Mouse (Mus musculus): ENCODE results near the gene Smarcb1.

DNA sequence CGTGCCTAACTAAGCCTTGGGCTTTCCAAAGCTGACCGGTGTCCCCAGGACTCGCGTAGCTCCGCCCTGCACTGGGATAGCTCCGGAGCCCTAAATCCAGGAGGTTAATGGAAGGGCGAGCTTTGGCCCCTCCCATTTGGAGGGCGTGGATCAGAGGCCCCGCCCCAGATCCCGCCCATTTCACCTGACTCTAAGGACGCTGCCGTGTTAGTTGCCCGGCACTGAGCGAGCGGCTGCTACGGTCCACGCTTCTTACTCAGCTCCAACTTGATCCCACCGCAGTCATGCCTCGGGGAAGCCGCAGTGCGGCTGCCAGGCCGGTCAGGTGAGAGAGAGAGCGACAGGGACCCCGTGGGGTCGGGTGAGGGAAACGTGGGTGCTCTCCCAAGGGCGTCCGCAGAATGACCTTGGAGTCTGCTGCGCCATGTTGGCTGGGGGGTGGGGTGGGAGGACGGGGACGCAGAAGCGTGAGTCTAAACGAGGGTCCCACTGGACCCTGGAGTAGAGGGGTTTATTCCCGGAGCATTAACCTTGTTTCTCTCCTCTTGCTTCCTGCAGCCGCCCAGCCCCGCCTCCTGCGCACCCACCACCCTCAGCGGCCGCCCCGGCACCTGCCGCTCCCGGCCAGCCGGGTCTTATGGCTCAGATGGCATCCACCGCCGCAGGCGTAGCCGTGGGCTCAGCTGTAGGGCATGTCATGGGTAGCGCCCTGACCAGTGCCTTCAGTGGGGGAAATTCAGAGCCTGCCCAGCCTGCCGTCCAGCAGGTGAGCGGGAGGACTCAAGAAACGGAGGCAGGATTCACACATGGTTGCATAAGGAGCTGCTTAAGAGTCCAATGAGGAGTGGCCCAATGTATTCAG is 14.5 kb upstream of the Smarcb1 start, which contains the start of gene Mmp11:
- TF ChIP-seq CTCF (IDR thresholded peaks at IDR 0.05; ENCODE audit: extremely low read depth, insufficient read depth, low read length), result no peak
- peak; percentile 98 for TF ChIP-seq POLR2A (IDR thresholded peaks at IDR 0.05; ENCODE audit: extremely low read depth, insufficient read depth, low read length)

Measured in cortical plate, adult 2 months (tissue).